Mouse (Mus musculus): ENCODE data around the gene Irf2. TPM values are rescaled to one million over a fixed set of nuclear protein-coding genes. Genes with fewer than 3 reads are reported as not detected.

Gene Irf2
- polyA plus RNA-seq, 1 experiment from 2014 or later: 15.3 TPM

DNA sequence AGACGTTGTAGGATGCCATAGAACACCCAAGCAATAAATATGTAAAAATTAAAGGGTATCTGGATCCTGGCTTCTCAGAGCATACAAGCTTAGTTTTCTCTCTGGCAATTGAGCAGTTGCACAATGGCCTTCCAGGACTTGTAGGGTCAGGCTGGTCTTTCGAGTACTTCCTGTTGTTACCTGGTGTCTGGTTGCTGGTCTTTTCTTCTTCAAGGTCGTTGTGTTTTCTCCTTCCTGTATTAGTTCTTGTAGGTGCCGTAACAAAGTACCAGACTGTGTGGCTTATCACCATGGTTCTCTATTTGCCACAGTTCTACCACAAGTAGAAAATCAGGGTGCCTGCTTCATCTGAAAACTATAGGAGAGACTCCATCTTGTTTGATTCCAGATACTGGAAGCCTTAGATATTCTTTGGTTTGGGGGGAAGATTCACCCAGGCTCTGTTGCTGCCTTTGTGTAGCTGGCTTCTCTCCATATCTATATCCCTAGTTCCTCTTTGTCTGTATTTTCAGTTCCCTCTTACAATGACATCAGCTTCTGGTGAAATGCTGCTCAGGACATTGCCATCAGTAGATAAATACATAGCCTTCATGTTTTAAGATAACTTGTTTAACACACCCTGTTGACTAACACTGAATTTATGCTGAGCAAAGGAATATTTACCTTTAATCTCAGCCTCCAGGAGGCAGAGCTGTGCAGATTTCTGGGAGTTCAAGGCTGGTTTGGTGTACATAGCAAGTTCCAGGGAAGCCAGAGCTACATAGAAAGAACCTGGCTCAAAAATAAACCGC lies 49.8 kb downstream of the Irf2 start:
- WGBS: 90% methylated on average over 5 of the region's 5 CpGs
- H3K9ac ChIP-seq (ENCODE audit: low read length): no peak overlapping the region
- no peaks in the 10 kb centered on the region for H3K9me3 ChIP-seq (ENCODE audit: control insufficient read depth, low read length)
- H3K27me3 ChIP-seq (ENCODE audit: control insufficient read depth, insufficient read depth, low read length): no peaks in the 10 kb centered on the region
- no peaks in the 10 kb centered on the region for H3K36me3 ChIP-seq (ENCODE audit: control insufficient read depth, insufficient read depth, low read length)
- no peak overlapping the region for H3K27ac ChIP-seq (replicated peaks; ENCODE audit: low read depth, low read length)
- H3K4me2 ChIP-seq (ENCODE audit: low read depth, severe bottlenecking): no peak overlapping the region
- ATAC-seq (ENCODE audit: insufficient number of reproducible peaks, low FRiP score, low TSS enrichment, low read depth) (no peak), DNase-seq (ENCODE audit: low spot score) (no peak)
- H3K4me1 ChIP-seq (ENCODE audit: control insufficient read depth, insufficient read depth, low read length): no peaks in the 10 kb centered on the region
- H3K4me3 ChIP-seq (ENCODE audit: low read depth, low read length): no peak overlapping the region

DNA sequence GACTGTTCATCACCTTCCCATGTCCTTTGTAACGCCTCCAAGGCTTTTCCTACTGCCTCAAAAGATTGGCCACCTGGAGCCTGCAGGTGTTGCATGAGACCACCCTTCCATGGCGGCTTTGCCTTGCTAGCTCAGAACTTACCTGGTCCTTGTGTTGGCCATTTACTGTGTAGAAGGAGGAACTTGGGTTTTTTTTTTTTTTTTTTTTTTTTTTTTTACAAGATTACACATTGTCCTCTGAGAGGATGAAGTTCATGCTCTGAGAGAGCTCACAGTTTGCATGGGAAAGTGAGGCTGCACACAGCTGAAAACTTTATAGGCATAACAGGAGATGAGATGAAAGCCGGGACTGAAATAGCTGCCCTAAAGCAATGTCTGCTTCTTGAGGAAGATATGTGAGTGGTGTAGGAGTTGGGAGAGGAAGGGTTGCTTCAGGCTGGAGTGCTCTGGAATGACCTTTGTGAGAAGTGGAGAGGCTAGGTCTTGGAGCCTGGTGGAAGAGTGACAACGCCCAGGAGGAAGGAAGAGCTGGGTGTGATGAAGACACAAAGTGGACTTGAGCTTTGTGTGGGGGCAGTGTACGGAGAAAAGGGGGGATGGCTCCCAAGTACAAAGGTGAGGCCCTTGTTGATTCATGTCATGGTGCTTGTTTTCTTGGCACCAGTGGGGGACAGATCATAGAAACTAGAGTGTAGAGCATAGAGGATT lies 52.3 kb downstream of the Irf2 start:
- ATAC-seq (ENCODE audit: insufficient number of reproducible peaks, low FRiP score, low TSS enrichment, low read depth): no peak
- Histone ChIP-seq H3K27me3 (ENCODE audit: control insufficient read depth, insufficient read depth, low read length) (no peaks in the 10 kb centered on the region), H3K4me2 (ENCODE audit: low read depth, severe bottlenecking) (no peak overlapping the region), H3K36me3 (ENCODE audit: control insufficient read depth, insufficient read depth, low read length) (no peaks in the 10 kb centered on the region), H3K9ac (ENCODE audit: low read length) (no peak overlapping the region), H3K4me1 (ENCODE audit: control insufficient read depth, insufficient read depth, low read length) (no peaks in the 10 kb centered on the region), H3K4me3 (ENCODE audit: low read depth, low read length) (no peak overlapping the region), H3K9me3 (ENCODE audit: control insufficient read depth, low read length) (no peaks in the 10 kb centered on the region), H3K27ac (replicated peaks; ENCODE audit: low read depth, low read length) (no peak overlapping the region)
- 83% methylated on average over 5 of the region's 5 CpGs for WGBS
- no peak for DNase-seq (ENCODE audit: low spot score)

GRCm38 (mm10) chr8:46792653-46793052 lies 53.1 kb downstream of the Irf2 start:
- H3K27me3 ChIP-seq (ENCODE audit: control insufficient read depth, insufficient read depth, low read length): no peaks in the 10 kb centered on the region
- no peaks in the 10 kb centered on the region for H3K4me1 ChIP-seq (ENCODE audit: control insufficient read depth, insufficient read depth, low read length)
- no peak overlapping the region for H3K27ac ChIP-seq (replicated peaks; ENCODE audit: low read depth, low read length)
- 87% methylated on average over 2 of the region's 2 CpGs for WGBS
- no peak overlapping the region for H3K4me3 ChIP-seq (ENCODE audit: low read depth, low read length)
- no peaks in the 10 kb centered on the region; the same call in 1 of the 2 replicates for H3K9me3 ChIP-seq (ENCODE audit: control insufficient read depth, low read length)
- no peak for ATAC-seq (ENCODE audit: insufficient number of reproducible peaks, low FRiP score, low TSS enrichment, low read depth)
- H3K36me3 ChIP-seq (ENCODE audit: control insufficient read depth, insufficient read depth, low read length): peaks cover 3% of the 10 kb centered on the region; the same call in 1 of the 2 replicates
- no peak overlapping the region for H3K4me2 ChIP-seq (ENCODE audit: low read depth, severe bottlenecking)
- no peak for DNase-seq (ENCODE audit: low spot score)
- H3K9ac ChIP-seq (ENCODE audit: low read length): no peak overlapping the region

DNA sequence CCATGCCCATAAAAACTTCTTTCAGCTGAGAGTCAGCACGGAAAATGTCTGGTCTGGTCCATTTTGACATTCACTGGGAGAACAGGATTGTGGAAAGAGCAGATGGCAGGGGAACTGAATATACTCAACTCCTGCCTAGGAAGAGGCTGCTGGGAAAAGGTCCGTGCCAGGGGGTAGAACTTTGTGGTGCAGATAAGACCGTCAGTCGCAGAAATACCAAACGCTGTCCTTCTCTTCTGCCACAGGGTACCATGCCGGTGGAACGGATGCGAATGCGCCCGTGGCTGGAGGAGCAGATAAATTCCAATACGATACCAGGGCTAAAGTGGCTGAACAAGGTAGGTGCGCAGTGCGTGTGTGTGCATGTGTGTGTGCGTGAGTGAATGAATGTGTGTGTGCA lies 53.7 kb downstream of the Irf2 start:
- Histone ChIP-seq H3K9ac (ENCODE audit: low read length) (no peak overlapping the region), H3K4me3 (ENCODE audit: low read depth, low read length) (no peak overlapping the region), H3K4me1 (ENCODE audit: control insufficient read depth, insufficient read depth, low read length) (no peaks in the 10 kb centered on the region), H3K27ac (replicated peaks; ENCODE audit: low read depth, low read length) (no peak overlapping the region), H3K27me3 (ENCODE audit: control insufficient read depth, insufficient read depth, low read length) (no peaks in the 10 kb centered on the region), H3K4me2 (ENCODE audit: low read depth, severe bottlenecking) (no peak overlapping the region), H3K9me3 (ENCODE audit: control insufficient read depth, low read length) (no peaks in the 10 kb centered on the region; the same call in 1 of the 2 replicates), H3K36me3 (ENCODE audit: control insufficient read depth, insufficient read depth, low read length) (peaks cover 3% of the 10 kb centered on the region; the same call in 1 of the 2 replicates)
- ATAC-seq (ENCODE audit: insufficient number of reproducible peaks, low FRiP score, low TSS enrichment, low read depth) (no peak), DNase-seq (ENCODE audit: low spot score) (no peak)
- 96% methylated on average over 14 of the region's 14 CpGs for WGBS

- DNase-seq (ENCODE audit: low spot score): no peak
These were observed 54.8 kb downstream of the Irf2 start for GRCm38 (mm10) chr8:46794317-46794716.

GRCm38 (mm10) chr8:46799212-46799611 lies 59.7 kb downstream of the Irf2 start:
- Histone ChIP-seq H3K9ac (ENCODE audit: low read length) (no peak overlapping the region), H3K4me1 (ENCODE audit: control insufficient read depth, insufficient read depth, low read length) (no peaks in the 10 kb centered on the region), H3K4me2 (ENCODE audit: low read depth, severe bottlenecking) (no peak overlapping the region), H3K27ac (replicated peaks; ENCODE audit: low read depth, low read length) (no peak overlapping the region), H3K36me3 (ENCODE audit: control insufficient read depth, insufficient read depth, low read length) (peaks cover 3% of the 10 kb centered on the region; the same call in 1 of the 2 replicates), H3K9me3 (ENCODE audit: control insufficient read depth, low read length) (no peaks in the 10 kb centered on the region; the same call in 1 of the 2 replicates), H3K27me3 (ENCODE audit: control insufficient read depth, insufficient read depth, low read length) (no peaks in the 10 kb centered on the region), H3K4me3 (ENCODE audit: low read depth, low read length) (no peak overlapping the region)
- ATAC-seq (ENCODE audit: insufficient number of reproducible peaks, low FRiP score, low TSS enrichment, low read depth): no peak
- DNase-seq (ENCODE audit: low spot score): no peak
- 91% methylated on average over 5 of the region's 5 CpGs for WGBS

More at GRCm38 (mm10) chr8:46794317-46794716, 54.8 kb downstream of the Irf2 start:
- no peak overlapping the region for H3K4me3 ChIP-seq (ENCODE audit: low read depth, low read length)
- WGBS: 93% methylated on average over 5 of the region's 5 CpGs
- H3K4me1 ChIP-seq (ENCODE audit: control insufficient read depth, insufficient read depth, low read length): no peaks in the 10 kb centered on the region
- H3K9me3 ChIP-seq (ENCODE audit: control insufficient read depth, low read length): no peaks in the 10 kb centered on the region; the same call in 1 of the 2 replicates
- H3K4me2 ChIP-seq (ENCODE audit: low read depth, severe bottlenecking): no peak overlapping the region
- H3K36me3 ChIP-seq (ENCODE audit: control insufficient read depth, insufficient read depth, low read length): peaks cover 3% of the 10 kb centered on the region; the same call in 1 of the 2 replicates
- no peak for ATAC-seq (ENCODE audit: insufficient number of reproducible peaks, low FRiP score, low TSS enrichment, low read depth)
- H3K9ac ChIP-seq (ENCODE audit: low read length): no peak overlapping the region
- no peaks in the 10 kb centered on the region for H3K27me3 ChIP-seq (ENCODE audit: control insufficient read depth, insufficient read depth, low read length)
- H3K27ac ChIP-seq (replicated peaks; ENCODE audit: low read depth, low read length): no peak overlapping the region

- WGBS: 70% methylated on average over 2 of the region's 2 CpGs
- H3K9ac ChIP-seq (ENCODE audit: low read length): no peak overlapping the region
These were observed 60.2 kb downstream of the Irf2 start for GRCm38 (mm10) chr8:46799706-46800105.

DNA sequence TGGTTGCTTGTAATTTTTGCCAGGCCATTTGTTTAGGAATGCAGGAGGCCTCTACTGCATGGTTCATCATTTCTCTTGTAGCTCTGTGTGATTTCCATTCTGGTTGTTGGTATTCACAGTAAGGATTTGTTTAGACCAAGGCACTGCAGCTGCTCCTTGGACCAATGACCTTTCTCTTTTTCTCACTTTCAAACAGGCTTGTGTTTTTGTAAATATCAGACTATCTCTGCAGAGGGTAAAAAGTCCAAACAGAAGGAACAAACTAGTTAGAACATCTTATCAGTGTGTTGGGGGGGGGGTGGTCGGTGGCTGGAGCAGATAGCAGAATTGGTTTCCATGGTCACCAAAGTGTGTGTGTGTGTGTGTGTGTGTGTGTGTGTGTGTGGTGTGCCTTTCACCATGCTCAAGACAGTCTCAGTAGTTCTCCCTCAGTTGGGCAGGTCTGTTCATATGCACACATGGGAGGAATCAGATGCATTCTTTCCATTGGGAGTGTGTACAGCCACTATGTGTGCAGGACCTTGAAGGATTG lies 61.7 kb downstream of the Irf2 start:
- Histone ChIP-seq H3K4me1 (ENCODE audit: control insufficient read depth, insufficient read depth, low read length) (no peaks in the 10 kb centered on the region), H3K9ac (ENCODE audit: low read length) (no peak overlapping the region), H3K27ac (replicated peaks; ENCODE audit: low read depth, low read length) (no peak overlapping the region), H3K9me3 (ENCODE audit: control insufficient read depth, low read length) (no peaks in the 10 kb centered on the region; the same call in 1 of the 2 replicates), H3K4me3 (ENCODE audit: low read depth, low read length) (no peak overlapping the region), H3K36me3 (ENCODE audit: control insufficient read depth, insufficient read depth, low read length) (peaks cover 3% of the 10 kb centered on the region), H3K4me2 (ENCODE audit: low read depth, severe bottlenecking) (no peak overlapping the region), H3K27me3 (ENCODE audit: control insufficient read depth, insufficient read depth, low read length) (no peaks in the 10 kb centered on the region)
- DNase-seq (ENCODE audit: low spot score) (no peak), ATAC-seq (ENCODE audit: insufficient number of reproducible peaks, low FRiP score, low TSS enrichment, low read depth) (no peak)
- 87% methylated on average over 1 of the region's 1 CpGs for WGBS

More at GRCm38 (mm10) chr8:46799706-46800105, 60.2 kb downstream of the Irf2 start:
- no peaks in the 10 kb centered on the region for H3K4me1 ChIP-seq (ENCODE audit: control insufficient read depth, insufficient read depth, low read length)
- H3K9me3 ChIP-seq (ENCODE audit: control insufficient read depth, low read length): no peaks in the 10 kb centered on the region; the same call in 1 of the 2 replicates
- H3K36me3 ChIP-seq (ENCODE audit: control insufficient read depth, insufficient read depth, low read length): peaks cover 3% of the 10 kb centered on the region; the same call in 1 of the 2 replicates
- DNase-seq (ENCODE audit: low spot score) (no peak), ATAC-seq (ENCODE audit: insufficient number of reproducible peaks, low FRiP score, low TSS enrichment, low read depth) (no peak)
- H3K27ac ChIP-seq (replicated peaks; ENCODE audit: low read depth, low read length): no peak overlapping the region
- H3K4me3 ChIP-seq (ENCODE audit: low read depth, low read length): no peak overlapping the region
- H3K4me2 ChIP-seq (ENCODE audit: low read depth, severe bottlenecking): no peak overlapping the region
- H3K27me3 ChIP-seq (ENCODE audit: control insufficient read depth, insufficient read depth, low read length): no peaks in the 10 kb centered on the region
